Mouse (Mus musculus) liver, postnatal 0 days (tissue): Measurements from ENCODE around the gene Zfp169. TPM values are rescaled to one million over a fixed set of nuclear protein-coding genes. Genes with fewer than 3 reads are reported as not detected.

Experiments used
- ATAC-seq: fragments of 200-750 bp; cut with Nextera tagmentation; 2 replicates; pipeline ENCODE4 v1.8.0; 2017; ENCODE audit warnings: mild to moderate bottlenecking, moderate library complexity
- DNase-seq: peaks from one replicate; pipeline ENCODE4 v3.0.0-alpha.2; 2016
- H3K27ac ChIP-seq: fragments of 300-500 bp; sonication (generic); 2 replicates; pipeline ENCODE4 v1.5.1; 2014; ENCODE audit warnings: antibody characterized with exemption, moderate library complexity, mild to moderate bottlenecking, low read depth
- H3K27me3 ChIP-seq: fragments of 300-500 bp; sonication (generic); 2 replicates; pipeline ENCODE4 v1.6.1; 2014; ENCODE audit warnings: low read length, control low read depth, mixed read lengths; ENCODE audit not compliant: insufficient read depth
- H3K36me3 ChIP-seq: fragments of 300-500 bp; sonication (generic); replicated peaks from 2 replicates; pipeline ENCODE4 v1.6.1; 2014; ENCODE audit warnings: mild to moderate bottlenecking, control low read depth, low read length, moderate library complexity, mixed read lengths; ENCODE audit not compliant: insufficient read depth
- H3K4me1 ChIP-seq: fragments of 300-500 bp; sonication (generic); 2 replicates; pipeline ENCODE4 v1.6.1; 2014; ENCODE audit warnings: antibody characterized with exemption, mild to moderate bottlenecking, control low read depth; ENCODE audit not compliant: insufficient read depth
- H3K4me2 ChIP-seq: fragments of 300-500 bp; sonication (generic); 2 replicates; pipeline ENCODE4 v1.6.1; 2014; ENCODE audit warnings: low read depth, mild to moderate bottlenecking, low read length, moderate library complexity, mixed read lengths
- H3K4me3 ChIP-seq: fragments of 300-500 bp; sonication (generic); 2 replicates; pipeline ENCODE4 v1.5.1; 2014; ENCODE audit warnings: low read depth, low read length
- H3K9ac ChIP-seq: fragments of 300-500 bp; sonication (generic); replicated peaks from 2 replicates; pipeline ENCODE4 v1.6.1; 2014; ENCODE audit warnings: mild to moderate bottlenecking, moderate library complexity
- H3K9me3 ChIP-seq: fragments of 300-500 bp; sonication (generic); 2 replicates; pipeline ENCODE4 v1.6.1; 2016; ENCODE audit warnings: mild to moderate bottlenecking, control low read depth, low read length, mixed read lengths
- CTCF ChIP-seq: sonication (generic); IDR thresholded peaks from 2 replicates; pipeline ENCODE4 v1.5.1; 2016; ENCODE audit warnings: antibody characterized with exemption, low read depth
- EP300 ChIP-seq: IDR thresholded peaks from 2 replicates; pipeline ENCODE4 v1.6.1; 2016; ENCODE audit warnings: antibody characterized with exemption, low read depth, mild to moderate bottlenecking
- WGBS: fragments of 180-500 bp; shearing (Covaris S2); extraction: QIAGEN DNeasy Blood & Tissue Kit; methylation state at CpG from one replicate; pipeline ENCODE4 v1.1.7; 2014; ENCODE audit not compliant: insufficient replicate concordance; 5-methylcytosine and 5-hydroxymethylcytosine counted together
- polyA plus RNA-seq: library from polyadenylated mRNA; unstranded; fragments of >200 nt; fragmentation: Nextera tagmentation; extraction: Ambion mirVana; gene quantifications from 2 replicates; pipeline ENCODE4 v1.2.1, GENCODE M21; 2015

Zfp169 gene
- polyA plus RNA-seq, 1 experiment from 2014 or later = 0.56 TPM

GRCm38 (mm10) chr13:48497693-48498221 is 15.5 kb downstream of the Zfp169 start:
- peaks cover 25% of the 10 kb centered on the region for H3K36me3 ChIP-seq
- no peak overlapping the region for H3K9ac ChIP-seq
- peaks cover 8% of the 10 kb centered on the region; the same call in 1 of the 2 replicates for H3K9me3 ChIP-seq
- H3K4me2 ChIP-seq = no peak overlapping the region
- H3K27me3 ChIP-seq = no peaks in the 10 kb centered on the region
- H3K4me3 ChIP-seq = no peak overlapping the region
- WGBS = 66% methylated on average over 15 of the region's 15 CpGs
- H3K27ac ChIP-seq = no peak overlapping the region
- TF ChIP-seq CTCF = peak; percentile 63
- no peak for TF ChIP-seq EP300
- H3K4me1 ChIP-seq = no peaks in the 10 kb centered on the region
- no peak for ATAC-seq
- peak; percentile 46 for DNase-seq

DNA sequence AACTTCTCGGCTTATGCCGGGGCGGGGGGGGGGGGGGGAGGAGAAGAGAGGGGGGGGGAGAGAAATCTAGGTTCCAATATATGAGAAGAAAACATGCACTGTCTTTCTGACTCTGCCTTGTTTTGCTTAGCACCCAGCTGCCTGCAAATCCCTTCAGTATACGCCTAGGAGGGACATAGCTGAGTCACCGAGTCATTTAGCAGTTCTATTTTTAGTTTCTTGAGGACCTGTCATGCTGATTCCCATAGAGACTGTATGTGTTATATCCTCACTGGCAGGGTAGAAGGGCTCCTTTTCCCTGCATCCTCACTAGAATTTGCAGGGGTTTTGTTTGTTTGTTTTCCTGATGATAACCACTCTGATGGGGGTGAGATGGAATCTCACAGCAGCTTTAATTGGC is 20.1 kb downstream of the Zfp169 start:
- WGBS = 78% methylated on average over 4 of the region's 5 CpGs
- Histone ChIP-seq H3K36me3 (peaks cover 43% of the 10 kb centered on the region), H3K4me2 (no peak overlapping the region), H3K4me3 (no peak overlapping the region), H3K9me3 (peaks cover 14% of the 10 kb centered on the region; the same call in 1 of the 2 replicates), H3K9ac (no peak overlapping the region), H3K27me3 (no peaks in the 10 kb centered on the region), H3K27ac (no peak overlapping the region), H3K4me1 (no peaks in the 10 kb centered on the region)
- no peak for DNase-seq
- ATAC-seq = no peak
- no peak for TF ChIP-seq EP300
- no peak for TF ChIP-seq CTCF

DNA sequence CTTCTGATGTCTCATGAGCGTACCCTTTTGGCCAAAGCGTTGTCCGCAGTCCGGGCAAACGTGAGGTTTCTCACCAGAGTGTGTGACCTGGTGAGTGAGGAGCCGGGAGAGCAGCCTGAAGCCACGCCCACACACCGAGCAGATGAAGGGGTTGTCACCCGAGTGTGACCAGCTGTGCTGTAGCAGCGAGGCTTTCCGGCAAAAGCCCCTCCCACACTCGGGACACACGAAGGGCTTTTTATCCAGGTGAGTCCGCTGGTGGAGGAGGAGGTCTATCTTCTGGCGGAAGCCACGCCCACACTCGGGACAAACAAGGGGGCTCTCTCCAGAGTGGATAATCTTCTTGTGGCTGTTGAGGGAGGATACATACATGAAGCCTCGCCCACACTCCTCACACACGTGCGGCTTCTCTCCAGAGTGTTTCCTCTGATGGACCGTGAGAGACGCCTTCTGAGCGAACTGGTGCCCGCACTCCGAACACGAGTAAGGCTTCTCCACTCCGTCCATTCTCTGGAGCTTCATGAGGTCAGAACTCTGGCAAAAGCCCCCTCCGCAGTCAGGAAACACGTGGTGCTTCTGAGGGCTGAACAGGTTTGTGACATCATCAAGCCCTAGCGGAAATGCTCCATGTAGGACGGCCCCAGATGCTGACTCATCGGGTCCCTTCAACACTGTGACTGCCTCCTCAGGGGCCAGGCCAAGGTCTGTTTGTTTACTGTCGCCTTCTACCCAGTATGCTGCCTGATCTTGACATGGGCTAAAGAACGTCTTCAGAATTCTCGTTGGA is 22.7 kb downstream of the Zfp169 start:
- no peak for ATAC-seq
- H3K4me2 ChIP-seq = no peak overlapping the region
- no peaks in the 10 kb centered on the region for H3K4me1 ChIP-seq
- no peak for TF ChIP-seq CTCF
- TF ChIP-seq EP300 = no peak
- WGBS = 92% methylated on average over 35 of the region's 35 CpGs
- H3K27me3 ChIP-seq = no peaks in the 10 kb centered on the region
- peaks cover 11% of the 10 kb centered on the region; the same call in 1 of the 2 replicates for H3K9me3 ChIP-seq
- DNase-seq = no peak
- no peak overlapping the region for H3K27ac ChIP-seq
- H3K36me3 ChIP-seq = peaks cover 34% of the 10 kb centered on the region
- no peak overlapping the region for H3K9ac ChIP-seq
- H3K4me3 ChIP-seq = no peak overlapping the region

DNA sequence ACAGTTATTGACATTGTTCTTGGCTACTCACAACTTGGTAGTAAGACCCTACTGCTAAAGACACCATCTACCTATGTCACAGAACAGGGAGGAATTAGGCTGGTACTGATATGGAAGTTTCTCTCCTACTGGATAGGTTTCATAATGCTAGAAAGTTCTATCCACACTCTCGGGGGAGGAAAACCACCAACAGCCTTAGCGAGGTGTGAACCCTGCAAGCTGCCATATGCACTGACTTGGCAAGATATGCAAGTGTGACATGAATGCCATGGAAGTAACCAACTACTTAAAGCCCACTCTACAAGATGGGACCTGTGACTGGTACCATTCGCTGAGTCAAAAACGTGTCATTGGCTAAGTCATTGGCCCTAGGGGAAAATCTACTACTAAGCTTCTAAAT is 29.6 kb downstream of the Zfp169 start:
- Histone ChIP-seq H3K4me2 (no peak overlapping the region), H3K27ac (no peak overlapping the region), H3K9me3 (no peaks in the 10 kb centered on the region), H3K4me1 (no peaks in the 10 kb centered on the region), H3K36me3 (no peaks in the 10 kb centered on the region; the same call in 1 of the 2 replicates), H3K4me3 (no peak overlapping the region), H3K9ac (no peak overlapping the region), H3K27me3 (no peaks in the 10 kb centered on the region)
- TF ChIP-seq CTCF (no peak), EP300 (no peak)
- DNase-seq = no peak
- WGBS = 76% methylated on average over 4 of the region's 4 CpGs
- no peak for ATAC-seq

GRCm38 (mm10) chr13:48468656-48469180 is 44.5 kb downstream of the Zfp169 start:
- no peak for DNase-seq
- H3K27me3 ChIP-seq = no peaks in the 10 kb centered on the region
- no peak overlapping the region for H3K4me3 ChIP-seq
- no peak overlapping the region for H3K27ac ChIP-seq
- 63% methylated on average over 15 of the region's 15 CpGs for WGBS
- no peaks in the 10 kb centered on the region for H3K4me1 ChIP-seq
- H3K9ac ChIP-seq = no peak overlapping the region
- no peak overlapping the region for H3K4me2 ChIP-seq
- TF ChIP-seq CTCF (no peak), EP300 (no peak)
- no peaks in the 10 kb centered on the region for H3K9me3 ChIP-seq
- H3K36me3 ChIP-seq = no peaks in the 10 kb centered on the region
- ATAC-seq = no peak

DNA sequence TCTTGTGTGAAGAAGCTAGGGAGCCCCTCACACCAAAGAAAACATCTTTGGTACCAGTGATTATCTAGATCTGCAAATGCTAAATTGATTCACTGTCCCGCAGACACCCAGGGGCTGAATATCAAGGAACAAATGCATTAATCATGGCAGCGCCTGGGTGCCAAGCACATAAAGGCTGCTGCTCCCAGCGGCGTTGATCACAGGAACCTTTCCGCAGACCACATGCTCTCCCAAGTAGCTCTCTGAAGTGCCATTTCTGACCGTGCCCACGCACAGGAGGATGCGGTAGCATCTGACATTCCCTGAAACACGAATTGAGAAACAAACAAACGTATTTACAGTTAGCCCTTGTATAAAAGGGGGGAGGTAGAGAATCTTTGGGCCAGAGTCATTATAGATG is 47.1 kb downstream of the Zfp169 start:
- no peaks in the 10 kb centered on the region for H3K36me3 ChIP-seq
- H3K4me2 ChIP-seq = no peak overlapping the region
- no peaks in the 10 kb centered on the region for H3K9me3 ChIP-seq
- no peaks in the 10 kb centered on the region for H3K4me1 ChIP-seq
- WGBS = 57% methylated on average over 10 of the region's 10 CpGs
- no peaks in the 10 kb centered on the region for H3K27me3 ChIP-seq
- ATAC-seq = no peak
- H3K9ac ChIP-seq = no peak overlapping the region
- no peak overlapping the region for H3K27ac ChIP-seq
- no peak overlapping the region for H3K4me3 ChIP-seq
- TF ChIP-seq CTCF (no peak), EP300 (no peak)
- no peak for DNase-seq
